Mouse (Mus musculus): ENCODE results near the gene Crb2. TPM values are rescaled to one million over a fixed set of nuclear protein-coding genes. Genes with fewer than 3 reads are reported as not detected.

Crb2 gene
- polyA plus RNA-seq, 1 experiment from 2014 or later, result 1.5 TPM

DNA sequence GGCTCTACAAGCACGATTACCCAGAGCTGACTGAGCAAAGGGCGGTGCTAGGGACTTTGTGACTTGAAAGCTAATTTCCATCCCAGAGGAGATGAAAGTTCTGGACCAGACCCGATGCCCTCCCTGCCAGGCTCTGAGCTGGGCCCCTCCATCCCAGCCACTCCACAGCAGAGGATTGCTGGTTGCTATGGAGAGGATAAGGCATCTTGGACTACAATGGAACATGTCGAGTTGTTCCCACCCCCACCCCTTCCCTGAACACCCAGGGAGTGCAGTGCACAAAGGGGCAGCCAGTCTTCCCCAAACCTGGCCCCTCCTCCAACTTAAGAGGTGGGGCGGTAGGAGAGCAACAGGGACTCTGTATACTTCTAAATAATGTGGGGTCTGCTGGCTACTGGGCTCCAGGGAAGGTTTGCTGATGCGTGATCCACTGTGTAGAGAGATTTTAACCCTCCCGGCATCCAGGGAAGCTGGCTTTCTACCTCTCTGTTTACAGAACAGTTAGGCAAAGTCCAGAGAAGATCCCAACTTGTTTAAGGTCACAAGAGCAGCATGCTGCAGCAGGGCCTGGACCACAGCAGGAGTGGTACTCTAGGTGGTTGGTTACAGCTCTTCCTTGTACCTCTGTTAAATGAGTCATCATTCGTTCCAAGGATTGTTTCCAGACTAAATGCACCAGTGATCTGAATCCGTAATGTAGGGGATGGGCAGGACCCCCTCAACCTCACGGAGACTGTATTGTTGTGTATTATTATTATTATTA, 2.1 kb downstream of the Crb2 start:
- no peak for DNase-seq
- no peak overlapping the region for H3K4me2 ChIP-seq
- H3K4me1 ChIP-seq (ENCODE audit: insufficient read depth), result no peaks in the 10 kb centered on the region
- no peak overlapping the region for H3K4me3 ChIP-seq (ENCODE audit: low read depth, low read length)
- no peak for TF ChIP-seq CTCF (IDR thresholded peaks at IDR 0.05; ENCODE audit: low read depth)
- no peak for ATAC-seq (ENCODE audit: insufficient read depth)
- no peaks in the 10 kb centered on the region for H3K9me3 ChIP-seq (ENCODE audit: low read depth, low read length)
- no peak overlapping the region for H3K9ac ChIP-seq
- H3K36me3 ChIP-seq (ENCODE audit: insufficient read depth), result no peaks in the 10 kb centered on the region
- H3K27ac ChIP-seq (ENCODE audit: low read depth), result no peak overlapping the region
- H3K27me3 ChIP-seq (ENCODE audit: insufficient read depth, low read length), result no peaks in the 10 kb centered on the region
- WGBS, result 33% methylated on average over 10 of the region's 10 CpGs

DNA sequence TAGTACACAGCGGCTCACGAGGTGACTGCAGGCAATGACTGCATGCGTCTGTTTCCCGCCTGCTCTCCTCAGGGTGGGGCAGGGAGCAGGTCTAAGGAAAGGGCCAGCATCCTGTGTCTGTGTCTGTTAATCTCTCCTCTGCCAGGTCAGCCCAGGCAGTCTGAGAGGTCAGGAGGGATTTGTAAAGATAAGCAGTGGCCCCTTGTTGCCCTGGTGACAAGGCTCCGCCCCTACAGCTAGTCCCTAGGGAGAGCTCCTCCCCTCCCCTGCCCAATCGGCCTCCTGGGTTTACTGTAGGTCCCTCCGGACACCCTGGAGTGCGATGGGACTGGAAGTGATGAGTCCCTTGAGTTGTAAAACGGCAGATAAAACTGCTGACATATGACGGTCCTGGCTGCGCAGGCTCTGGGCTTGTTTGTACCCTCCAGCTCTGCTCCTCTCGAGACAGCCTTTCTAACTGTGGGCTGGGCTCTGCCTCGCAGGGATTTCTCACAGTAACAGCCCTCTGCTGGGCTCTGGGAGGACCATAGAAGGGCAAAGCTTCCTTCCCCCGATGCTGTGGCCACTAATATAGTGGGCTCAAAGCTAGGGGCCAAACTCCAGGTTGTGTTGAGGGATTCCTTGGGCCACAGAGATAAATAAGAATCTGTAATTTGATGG, 4.4 kb downstream of the Crb2 start:
- ATAC-seq (ENCODE audit: insufficient read depth), result peak; percentile 66
- peak overlapping the region; percentile 52 for H3K4me2 ChIP-seq
- H3K27me3 ChIP-seq (ENCODE audit: insufficient read depth, low read length), result no peaks in the 10 kb centered on the region
- WGBS, result 3% methylated on average over 14 of the region's 14 CpGs
- DNase-seq, result peak; percentile 67
- peak overlapping the region; percentile 9; the same call in 1 of the 2 replicates for H3K9ac ChIP-seq
- no peaks in the 10 kb centered on the region for H3K4me1 ChIP-seq (ENCODE audit: insufficient read depth)
- H3K9me3 ChIP-seq (ENCODE audit: low read depth, low read length), result no peaks in the 10 kb centered on the region
- H3K27ac ChIP-seq (ENCODE audit: low read depth), result no peak overlapping the region
- peak overlapping the region; percentile 13 for H3K4me3 ChIP-seq (ENCODE audit: low read depth, low read length)
- no peak for TF ChIP-seq CTCF (IDR thresholded peaks at IDR 0.05; ENCODE audit: low read depth)
- no peaks in the 10 kb centered on the region for H3K36me3 ChIP-seq (ENCODE audit: insufficient read depth)

GRCm38 (mm10) chr2:37781421-37781820, 5.4 kb downstream of the Crb2 start:
- ATAC-seq (ENCODE audit: insufficient read depth), result no peak
- Histone ChIP-seq H3K27me3 (ENCODE audit: insufficient read depth, low read length) (no peaks in the 10 kb centered on the region), H3K4me2 (no peak overlapping the region), H3K9ac (no peak overlapping the region), H3K36me3 (ENCODE audit: insufficient read depth) (no peaks in the 10 kb centered on the region), H3K27ac (ENCODE audit: low read depth) (no peak overlapping the region), H3K4me3 (ENCODE audit: low read depth, low read length) (no peak overlapping the region), H3K9me3 (ENCODE audit: low read depth, low read length) (no peaks in the 10 kb centered on the region), H3K4me1 (ENCODE audit: insufficient read depth) (no peaks in the 10 kb centered on the region)
- no peak for DNase-seq
- no peak for TF ChIP-seq CTCF (IDR thresholded peaks at IDR 0.05; ENCODE audit: low read depth)
- WGBS, result 23% methylated on average over 3 of the region's 3 CpGs

DNA sequence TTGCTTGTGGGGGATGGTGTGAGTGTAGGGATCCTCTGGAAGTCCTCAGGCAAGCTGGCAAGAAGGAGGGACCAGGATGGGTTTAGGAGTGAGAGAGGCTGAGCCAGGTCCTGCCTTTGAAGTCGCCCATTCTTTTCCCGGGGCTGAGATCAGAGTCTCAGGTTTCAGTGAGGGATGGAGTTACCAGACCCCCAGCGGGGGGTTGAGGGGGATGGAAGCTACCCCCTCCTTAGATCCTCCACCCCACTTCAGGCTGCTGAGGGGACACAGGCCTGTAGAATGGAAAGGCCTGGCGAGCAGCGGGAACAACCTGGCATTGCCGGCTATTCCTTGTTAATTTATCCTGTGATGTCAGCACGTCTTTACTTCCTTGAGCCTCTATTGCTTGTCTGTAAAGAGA, 6.0 kb downstream of the Crb2 start:
- DNase-seq, result no peak
- no peaks in the 10 kb centered on the region for H3K27me3 ChIP-seq (ENCODE audit: insufficient read depth, low read length)
- no peak overlapping the region for H3K9ac ChIP-seq
- WGBS, result 16% methylated on average over 7 of the region's 7 CpGs
- H3K36me3 ChIP-seq (ENCODE audit: insufficient read depth), result no peaks in the 10 kb centered on the region
- no peak for ATAC-seq (ENCODE audit: insufficient read depth)
- no peak overlapping the region for H3K4me3 ChIP-seq (ENCODE audit: low read depth, low read length)
- H3K4me1 ChIP-seq (ENCODE audit: insufficient read depth), result no peaks in the 10 kb centered on the region
- no peaks in the 10 kb centered on the region for H3K9me3 ChIP-seq (ENCODE audit: low read depth, low read length)
- TF ChIP-seq CTCF (IDR thresholded peaks at IDR 0.05; ENCODE audit: low read depth), result no peak
- no peak overlapping the region for H3K27ac ChIP-seq (ENCODE audit: low read depth)
- no peak overlapping the region for H3K4me2 ChIP-seq

GRCm38 (mm10) chr2:37784473-37784872, 8.4 kb downstream of the Crb2 start:
- DNase-seq (no peak), ATAC-seq (ENCODE audit: insufficient read depth) (no peak)
- no peaks in the 10 kb centered on the region for H3K27me3 ChIP-seq (ENCODE audit: insufficient read depth, low read length)
- WGBS, result 56% methylated on average over 5 of the region's 5 CpGs
- no peak overlapping the region for H3K4me2 ChIP-seq
- no peaks in the 10 kb centered on the region for H3K36me3 ChIP-seq (ENCODE audit: insufficient read depth)
- no peak overlapping the region for H3K27ac ChIP-seq (ENCODE audit: low read depth)
- no peak overlapping the region for H3K9ac ChIP-seq
- TF ChIP-seq CTCF (IDR thresholded peaks at IDR 0.05; ENCODE audit: low read depth), result no peak
- H3K9me3 ChIP-seq (ENCODE audit: low read depth, low read length), result no peaks in the 10 kb centered on the region
- no peak overlapping the region for H3K4me3 ChIP-seq (ENCODE audit: low read depth, low read length)
- H3K4me1 ChIP-seq (ENCODE audit: insufficient read depth), result 0 out of 2 replicates have a peak, but pooled peaks cover 4% of the 10 kb centered on the region

GRCm38 (mm10) chr2:37786461-37786860, 10.4 kb downstream of the Crb2 start:
- DNase-seq, result peak; percentile 46
- WGBS, result 9% methylated on average over 50 of the region's 52 CpGs
- TF ChIP-seq CTCF (IDR thresholded peaks at IDR 0.05; ENCODE audit: low read depth), result no peak
- Histone ChIP-seq H3K4me2 (peak overlapping the region; percentile 75), H3K4me1 (ENCODE audit: insufficient read depth) (0 out of 2 replicates have a peak, but pooled peaks cover 4% of the 10 kb centered on the region), H3K9ac (peak overlapping the region; percentile 16; the same call in 1 of the 2 replicates), H3K9me3 (ENCODE audit: low read depth, low read length) (no peaks in the 10 kb centered on the region), H3K27me3 (ENCODE audit: insufficient read depth, low read length) (no peaks in the 10 kb centered on the region), H3K27ac (ENCODE audit: low read depth) (no peak overlapping the region), H3K36me3 (ENCODE audit: insufficient read depth) (no peaks in the 10 kb centered on the region), H3K4me3 (ENCODE audit: low read depth, low read length) (peak overlapping the region; percentile 38)
- no peak for ATAC-seq (ENCODE audit: insufficient read depth)

Measured in lung, embryonic 14.5 days (tissue).